Mouse (Mus musculus) bone marrow, adult 2 months (tissue): Measurements from ENCODE around the gene Elfn2.

Experiments
- CTCF ChIP-seq: fragments of 200-500 bp; IDR thresholded peaks from 2 replicates; pipeline ENCODE4 v1.5.1; 2011; ENCODE audit warnings: low read length, control low read depth; ENCODE audit not compliant: control insufficient read depth, insufficient read depth
- POLR2A ChIP-seq: fragments of 200-500 bp; IDR thresholded peaks from 2 replicates; pipeline ENCODE4 v1.6.1; 2011; ENCODE audit warnings: low read depth, mild to moderate bottlenecking, control low read depth, low read length, borderline replicate concordance; ENCODE audit not compliant: control insufficient read depth

- TF ChIP-seq CTCF (no peak), POLR2A (no peak)
Measured at GRCm38 (mm10) chr15:78651169-78651568, 67.4 kb downstream of the Elfn2 start.
